Mouse (Mus musculus): ENCODE measurements around the gene Cdhr5. TPM values are rescaled to one million over a fixed set of nuclear protein-coding genes. Genes with fewer than 3 reads are reported as not detected.

The Cdhr5 gene
- polyA plus RNA-seq, 1 experiment from 2014 or later: 1.3 TPM

- DNase-seq (no peak), ATAC-seq (no peak)
- Histone ChIP-seq H3K36me3 (replicated peaks; ENCODE audit: insufficient read depth, low read length) (peaks cover 66% of the 10 kb centered on the region), H3K27me3 (ENCODE audit: insufficient read depth, low read length) (no peaks in the 10 kb centered on the region), H3K4me1 (ENCODE audit: insufficient read depth) (no peaks in the 10 kb centered on the region), H3K4me3 (ENCODE audit: low read depth, low read length) (no peak overlapping the region), H3K9ac (replicated peaks) (no peak overlapping the region), H3K9me3 (ENCODE audit: low read length) (no peaks in the 10 kb centered on the region), H3K27ac (ENCODE audit: low read depth) (no peak overlapping the region), H3K4me2 (ENCODE audit: low read depth, low read length) (no peak overlapping the region)
- TF ChIP-seq EP300 (IDR thresholded peaks at IDR 0.05; ENCODE audit: low read depth) (no peak), CTCF (IDR thresholded peaks at IDR 0.05; ENCODE audit: low read depth) (no peak)
- WGBS (ENCODE audit: insufficient replicate concordance): 72% methylated on average over 2 of the region's 2 CpGs
Observed at GRCm38 (mm10) chr7:141314416-141314815, 37.8 kb upstream of the Cdhr5 start.

GRCm38 (mm10) chr7:141304537-141304936 lies 28.0 kb upstream of the Cdhr5 start:
- peaks cover 51% of the 10 kb centered on the region for H3K36me3 ChIP-seq (replicated peaks; ENCODE audit: insufficient read depth, low read length)
- TF ChIP-seq EP300 (IDR thresholded peaks at IDR 0.05; ENCODE audit: low read depth) (no peak), CTCF (IDR thresholded peaks at IDR 0.05; ENCODE audit: low read depth) (no peak)
- no peaks in the 10 kb centered on the region for H3K27me3 ChIP-seq (ENCODE audit: insufficient read depth, low read length)
- ATAC-seq (peak; percentile 74), DNase-seq (no peak)
- no peak overlapping the region for H3K4me3 ChIP-seq (ENCODE audit: low read depth, low read length)
- WGBS (ENCODE audit: insufficient replicate concordance): 71% methylated on average over 4 of the region's 4 CpGs
- no peaks in the 10 kb centered on the region for H3K9me3 ChIP-seq (ENCODE audit: low read length)
- H3K9ac ChIP-seq (replicated peaks): no peak overlapping the region; the same call in 1 of the 2 replicates
- H3K27ac ChIP-seq (ENCODE audit: low read depth): no peak overlapping the region
- peaks cover 8% of the 10 kb centered on the region for H3K4me1 ChIP-seq (ENCODE audit: insufficient read depth)
- H3K4me2 ChIP-seq (ENCODE audit: low read depth, low read length): no peak overlapping the region

- 67% methylated on average over 1 of the region's 1 CpGs for WGBS (ENCODE audit: insufficient replicate concordance)
- Histone ChIP-seq H3K36me3 (replicated peaks; ENCODE audit: insufficient read depth, low read length) (peaks cover 44% of the 10 kb centered on the region), H3K4me1 (ENCODE audit: insufficient read depth) (peaks cover 8% of the 10 kb centered on the region), H3K9ac (replicated peaks) (0 out of 2 replicates have a peak overlapping the region, but pooled peaks have one; percentile 41), H3K4me3 (ENCODE audit: low read depth, low read length) (no peak overlapping the region), H3K4me2 (ENCODE audit: low read depth, low read length) (no peak overlapping the region), H3K9me3 (ENCODE audit: low read length) (no peaks in the 10 kb centered on the region), H3K27me3 (ENCODE audit: insufficient read depth, low read length) (no peaks in the 10 kb centered on the region), H3K27ac (ENCODE audit: low read depth) (peak overlapping the region; percentile 55)
- ATAC-seq: peak; percentile 67
- DNase-seq: no peak
- no peak for TF ChIP-seq EP300 (IDR thresholded peaks at IDR 0.05; ENCODE audit: low read depth)
- TF ChIP-seq CTCF (IDR thresholded peaks at IDR 0.05; ENCODE audit: low read depth): no peak
Observed at GRCm38 (mm10) chr7:141302702-141303268, 26.2 kb upstream of the Cdhr5 start.

GRCm38 (mm10) chr7:141301386-141301785 lies 24.8 kb upstream of the Cdhr5 start:
- H3K27me3 ChIP-seq (ENCODE audit: insufficient read depth, low read length): no peaks in the 10 kb centered on the region
- no peaks in the 10 kb centered on the region for H3K9me3 ChIP-seq (ENCODE audit: low read length)
- TF ChIP-seq EP300 (IDR thresholded peaks at IDR 0.05; ENCODE audit: low read depth) (no peak), CTCF (IDR thresholded peaks at IDR 0.05; ENCODE audit: low read depth) (no peak)
- DNase-seq (no peak), ATAC-seq (no peak)
- no peak overlapping the region for H3K4me2 ChIP-seq (ENCODE audit: low read depth, low read length)
- H3K4me3 ChIP-seq (ENCODE audit: low read depth, low read length): no peak overlapping the region
- peaks cover 36% of the 10 kb centered on the region for H3K36me3 ChIP-seq (replicated peaks; ENCODE audit: insufficient read depth, low read length)
- H3K4me1 ChIP-seq (ENCODE audit: insufficient read depth): peaks cover 8% of the 10 kb centered on the region
- H3K9ac ChIP-seq (replicated peaks): no peak overlapping the region
- 91% methylated on average over 9 of the region's 9 CpGs for WGBS (ENCODE audit: insufficient replicate concordance)
- H3K27ac ChIP-seq (ENCODE audit: low read depth): no peak overlapping the region

- no peak overlapping the region for H3K4me3 ChIP-seq (ENCODE audit: low read depth, low read length)
- 88% methylated on average over 8 of the region's 8 CpGs for WGBS (ENCODE audit: insufficient replicate concordance)
- H3K4me2 ChIP-seq (ENCODE audit: low read depth, low read length): no peak overlapping the region
- TF ChIP-seq CTCF (IDR thresholded peaks at IDR 0.05; ENCODE audit: low read depth): no peak
- TF ChIP-seq EP300 (IDR thresholded peaks at IDR 0.05; ENCODE audit: low read depth): no peak
- H3K4me1 ChIP-seq (ENCODE audit: insufficient read depth): peaks cover 13% of the 10 kb centered on the region
- H3K36me3 ChIP-seq (replicated peaks; ENCODE audit: insufficient read depth, low read length): peaks cover 21% of the 10 kb centered on the region; the same call in 1 of the 2 replicates
- H3K27me3 ChIP-seq (ENCODE audit: insufficient read depth, low read length): peaks cover 16% of the 10 kb centered on the region
- no peak for ATAC-seq
- H3K9me3 ChIP-seq (ENCODE audit: low read length): no peaks in the 10 kb centered on the region
- DNase-seq: no peak
- no peak overlapping the region for H3K9ac ChIP-seq (replicated peaks)
- no peak overlapping the region for H3K27ac ChIP-seq (ENCODE audit: low read depth)
Observed at GRCm38 (mm10) chr7:141299175-141299574, 22.6 kb upstream of the Cdhr5 start.

- no peak overlapping the region for H3K4me3 ChIP-seq (ENCODE audit: low read depth, low read length)
- TF ChIP-seq CTCF (IDR thresholded peaks at IDR 0.05; ENCODE audit: low read depth) (no peak), EP300 (IDR thresholded peaks at IDR 0.05; ENCODE audit: low read depth) (no peak)
- H3K27me3 ChIP-seq (ENCODE audit: insufficient read depth, low read length): peaks cover 27% of the 10 kb centered on the region
- peaks cover 15% of the 10 kb centered on the region; the same call in 1 of the 2 replicates for H3K36me3 ChIP-seq (replicated peaks; ENCODE audit: insufficient read depth, low read length)
- ATAC-seq: no peak
- no peak overlapping the region for H3K27ac ChIP-seq (ENCODE audit: low read depth)
- H3K4me2 ChIP-seq (ENCODE audit: low read depth, low read length): no peak overlapping the region
- 68% methylated on average over 3 of the region's 3 CpGs for WGBS (ENCODE audit: insufficient replicate concordance)
- no peak for DNase-seq
- H3K4me1 ChIP-seq (ENCODE audit: insufficient read depth): peaks cover 20% of the 10 kb centered on the region
- H3K9me3 ChIP-seq (ENCODE audit: low read length): no peaks in the 10 kb centered on the region
- H3K9ac ChIP-seq (replicated peaks): no peak overlapping the region
Observed at GRCm38 (mm10) chr7:141297926-141298650, 21.5 kb upstream of the Cdhr5 start.

Data from liver, postnatal 0 days (tissue).